Mouse (Mus musculus): Measurements from ENCODE around the gene Psmd5.
"Not testable (repeated sequence)": the region's sequence is repeated elsewhere in the genome, so short reads cannot be mapped to it uniquely, and the experiment has no call there.

DNA sequence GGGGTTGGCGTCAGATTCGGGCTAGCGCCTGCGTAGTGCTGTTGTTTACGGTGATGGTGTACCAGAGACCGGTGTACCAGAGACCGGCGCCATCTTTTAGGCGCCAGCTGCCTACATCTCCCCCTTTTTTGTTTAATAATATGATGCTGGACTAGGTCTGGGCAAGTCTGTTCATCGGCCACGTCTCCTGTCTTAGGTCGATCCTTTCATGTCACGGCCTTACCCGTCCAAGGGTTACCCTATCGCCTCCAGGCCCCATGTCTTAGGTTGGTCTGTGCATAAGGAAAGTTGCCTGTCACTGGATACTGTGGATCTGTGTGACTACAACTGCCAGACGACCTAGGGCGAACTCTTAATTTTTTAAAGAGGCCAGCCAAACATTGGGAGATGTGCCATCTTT, 44.7 kb downstream of the Psmd5 start:
- not testable (repeated sequence) for TF ChIP-seq CTCF (IDR thresholded peaks at IDR 0.05; ENCODE audit: low read depth); EP300 (optimal IDR thresholded peaks at IDR 0.05)

Measured in stomach, postnatal 0 days (tissue).